Mouse (Mus musculus) embryonic fibroblast, embryonic 13.5 days (primary cell): Measurements from ENCODE around the gene Faim.

Experiments used
- CTCF ChIP-seq: IDR thresholded peaks from 2 replicates; pipeline ENCODE4 v1.5.1; 2011; ENCODE audit warnings: mild to moderate bottlenecking, control low read depth, low read length, moderate library complexity, borderline replicate concordance; ENCODE audit not compliant: insufficient read depth
- POLR2A ChIP-seq: IDR thresholded peaks from 2 replicates; pipeline ENCODE4 v1.6.1; 2011; ENCODE audit warnings: low read depth, mild to moderate bottlenecking, control low read depth, low read length, moderate library complexity

DNA sequence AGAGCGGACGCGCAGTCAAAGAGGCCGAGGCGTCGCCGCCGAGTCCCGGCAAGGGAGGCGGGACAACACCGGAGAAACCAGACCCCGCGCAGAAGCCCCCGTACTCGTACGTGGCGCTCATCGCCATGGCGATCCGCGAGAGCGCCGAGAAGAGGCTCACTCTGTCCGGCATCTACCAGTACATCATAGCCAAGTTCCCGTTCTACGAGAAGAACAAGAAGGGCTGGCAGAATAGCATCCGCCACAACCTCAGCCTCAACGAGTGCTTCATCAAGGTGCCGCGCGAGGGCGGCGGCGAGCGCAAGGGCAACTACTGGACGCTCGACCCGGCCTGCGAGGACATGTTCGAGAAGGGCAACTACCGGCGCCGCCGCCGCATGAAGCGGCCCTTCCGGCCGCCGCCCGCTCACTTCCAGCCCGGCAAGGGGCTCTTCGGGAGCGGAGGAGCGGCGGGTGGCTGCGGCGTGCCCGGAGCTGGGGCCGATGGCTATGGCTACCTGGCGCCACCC, 30.4 kb upstream of the Faim start:
- no peak for TF ChIP-seq POLR2A
- TF ChIP-seq CTCF, result peak; percentile 24; the same call in 1 of the 2 replicates
